Mouse (Mus musculus) olfactory bulb, adult 2 months (tissue): ENCODE measurements at regions not wholly inside any gene's neighbourhood (a gene's known extent, or its start where the extent isn't known, plus 50 kb on each side); places are given as distances from the start of the nearest gene placed in this dataset.

Source experiments
- H3K27ac ChIP-seq: fragments of 200-500 bp; 2 replicates; pipeline ENCODE4 v1.5.1; 2012; ENCODE audit warnings: low read depth, low read length; ENCODE audit not compliant: insufficient read depth
- H3K4me1 ChIP-seq: fragments of 200-500 bp; 2 replicates; pipeline ENCODE4 v1.6.1; 2012; ENCODE audit warnings: low read length; ENCODE audit not compliant: control insufficient read depth, insufficient read depth
- H3K4me3 ChIP-seq: fragments of 200-500 bp; 2 replicates; pipeline ENCODE4 v1.5.1; 2012; ENCODE audit warnings: mild to moderate bottlenecking, low read depth, low read length, moderate library complexity; ENCODE audit not compliant: insufficient read depth
- CTCF ChIP-seq: fragments of 200-500 bp; IDR thresholded peaks from 2 replicates; pipeline ENCODE4 v1.5.1; 2012; ENCODE audit warnings: low read depth, mild to moderate bottlenecking, low read length, moderate library complexity; ENCODE audit not compliant: insufficient read depth
- POLR2A ChIP-seq: fragments of 200-500 bp; IDR thresholded peaks from 2 replicates; pipeline ENCODE4 v1.6.1; 2012; ENCODE audit warnings: mild to moderate bottlenecking, low read depth, low read length, moderate library complexity; ENCODE audit not compliant: insufficient read depth
- WGBS: fragments of 180-500 bp; shearing (Covaris S2); methylation state at CpG from one replicate; pipeline ENCODE4 v1.1.7; 2018; 5-methylcytosine and 5-hydroxymethylcytosine counted together

DNA sequence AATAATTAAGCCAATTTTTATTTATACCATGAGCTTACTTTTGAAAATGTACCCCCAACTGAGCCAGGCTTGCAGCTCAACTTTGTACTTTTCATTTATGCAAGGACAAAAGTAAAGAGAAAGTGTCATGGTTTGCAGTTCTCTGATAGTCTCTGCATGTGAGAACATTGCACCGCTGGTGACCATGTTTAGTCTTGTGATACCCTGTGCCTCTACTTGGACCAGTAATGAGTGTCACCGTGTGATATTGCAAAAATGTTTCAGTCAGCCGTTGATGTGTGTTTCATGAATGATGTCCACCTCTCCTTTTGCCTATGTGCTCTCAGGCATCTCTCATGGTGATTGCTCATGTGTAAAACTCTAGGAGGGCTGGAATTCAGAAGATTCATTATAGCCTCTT is 726.6 kb downstream of the Cetn3 start:
- H3K4me1 ChIP-seq: no peaks in the 10 kb centered on the region
- H3K4me3 ChIP-seq: no peak overlapping the region
- no peak overlapping the region for H3K27ac ChIP-seq
- 84% methylated on average over 3 of the region's 3 CpGs for WGBS
- TF ChIP-seq POLR2A (no peak), CTCF (no peak)
